Mouse (Mus musculus) liver, embryonic 14.5 days (tissue): Measurements from ENCODE around the gene Slc35b2.

Experiments used
- CTCF ChIP-seq: IDR thresholded peaks from 2 replicates; pipeline ENCODE4 v1.5.1; 2016; ENCODE audit warnings: antibody characterized with exemption, low read depth, control low read depth
- EP300 ChIP-seq: IDR thresholded peaks from 2 replicates; pipeline ENCODE4 v1.6.1; 2016; ENCODE audit warnings: antibody characterized with exemption, low read depth

- TF ChIP-seq CTCF (no peak), EP300 (no peak)
Measured at GRCm38 (mm10) chr17:45550253-45550652, 13.4 kb upstream of the Slc35b2 start.
